Mouse (Mus musculus) gastrocnemius, postnatal 4 days (tissue): ENCODE data around the gene Nhlh2. TPM values are rescaled to one million over a fixed set of nuclear protein-coding genes. Genes with fewer than 3 reads are reported as not detected.

Source experiments
- total RNA-seq, 2 experiments: library from RNA; stranded (reverse); gene quantifications; 2 replicates each; pipeline ENCODE4 v1.2.3; 2021

Nhlh2 gene
- total RNA-seq, 2 experiments from 2014 or later = not detected

Other genes starting within 250 kb of the Nhlh2 start
- gene Mab21l3, start 161.1 kb upstream of the Nhlh2 start, total RNA-seq = under 1 TPM; 0.12 to 0.16 TPM
- 1 to 10 TPM; 4.8 to 5.5 TPM for gene Slc22a15, start 85.6 kb upstream of the Nhlh2 start, total RNA-seq
- 100 to 1,000 TPM; 579 to 657 TPM for gene Casq2, start 76.3 kb downstream of the Nhlh2 start, total RNA-seq
- gene Vangl1, start 194.6 kb downstream of the Nhlh2 start, total RNA-seq = 10 to 100 TPM; 19.5 to 24.6 TPM